Mouse (Mus musculus) embryonic fibroblast, embryonic 13.5 days (primary cell): ENCODE data around the gene Amer2. TPM values are rescaled to one million over a fixed set of nuclear protein-coding genes. Genes with fewer than 3 reads are reported as not detected.

ENCODE experiments used
- H3K27ac ChIP-seq: 2 replicates; pipeline ENCODE4 v1.5.1; 2012; ENCODE audit warnings: low read length, control low read depth, inconsistent platforms; ENCODE audit not compliant: insufficient read depth
- H3K4me1 ChIP-seq: 2 replicates; pipeline ENCODE4 v1.6.1; 2011; ENCODE audit warnings: low read length; ENCODE audit not compliant: control insufficient read depth, insufficient read depth
- H3K4me3 ChIP-seq: 2 replicates; pipeline ENCODE4 v1.5.1; 2011; ENCODE audit warnings: mild to moderate bottlenecking, control low read depth, low read length; ENCODE audit not compliant: insufficient read depth
- CTCF ChIP-seq: IDR thresholded peaks from 2 replicates; pipeline ENCODE4 v1.5.1; 2011; ENCODE audit warnings: mild to moderate bottlenecking, control low read depth, low read length, moderate library complexity, borderline replicate concordance; ENCODE audit not compliant: insufficient read depth
- POLR2A ChIP-seq: IDR thresholded peaks from 2 replicates; pipeline ENCODE4 v1.6.1; 2011; ENCODE audit warnings: low read depth, mild to moderate bottlenecking, control low read depth, low read length, moderate library complexity
- polyA plus RNA-seq: library from polyadenylated mRNA; stranded (reverse); fragments of >200 nt; gene quantifications from 2 replicates; pipeline ENCODE4 v1.2.4, GENCODE M21; 2011; ENCODE audit warnings: low read depth; ENCODE audit not compliant: missing spikeins, insufficient read length

Amer2 gene
- polyA plus RNA-seq, 1 experiment, result 1.2 TPM

GRCm38 (mm10) chr14:60409702-60410491, 36.8 kb downstream of the Amer2 start:
- peaks cover 2% of the 10 kb centered on the region; the same call in 1 of the 2 replicates for H3K4me1 ChIP-seq
- no peak overlapping the region; the same call in 1 of the 2 replicates for H3K27ac ChIP-seq
- no peak for TF ChIP-seq CTCF
- no peak for TF ChIP-seq POLR2A
- H3K4me3 ChIP-seq, result no peak overlapping the region

GRCm38 (mm10) chr14:60411229-60411628, 38.2 kb downstream of the Amer2 start:
- Histone ChIP-seq H3K27ac (no peak overlapping the region), H3K4me3 (no peak overlapping the region), H3K4me1 (peaks cover 2% of the 10 kb centered on the region; the same call in 1 of the 2 replicates)
- TF ChIP-seq CTCF, result no peak
- TF ChIP-seq POLR2A, result no peak

DNA sequence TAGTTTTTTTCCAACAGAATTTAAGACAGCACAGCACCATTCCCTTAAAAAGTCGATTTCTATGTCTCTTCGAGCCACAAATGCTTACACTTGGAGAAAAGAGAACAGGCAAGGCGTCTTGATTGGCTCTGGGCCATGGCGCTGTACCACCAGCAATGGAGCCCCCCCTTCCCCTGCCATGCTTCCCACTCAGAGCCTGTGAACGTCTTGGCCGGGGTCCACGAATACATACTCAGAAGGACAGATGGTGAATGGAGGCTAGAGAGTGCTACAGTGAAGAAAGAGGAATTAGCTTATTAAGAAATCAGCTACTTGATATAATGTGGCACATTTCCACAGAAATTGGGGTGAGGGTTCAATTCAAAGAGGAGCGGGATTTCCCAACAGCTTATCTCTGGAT, 41.6 kb downstream of the Amer2 start:
- TF ChIP-seq CTCF (no peak), POLR2A (no peak)
- peaks cover 2% of the 10 kb centered on the region; the same call in 1 of the 2 replicates for H3K4me1 ChIP-seq
- no peak overlapping the region for H3K4me3 ChIP-seq
- H3K27ac ChIP-seq, result 0 out of 2 replicates have a peak overlapping the region, but pooled peaks have one; percentile 2

DNA sequence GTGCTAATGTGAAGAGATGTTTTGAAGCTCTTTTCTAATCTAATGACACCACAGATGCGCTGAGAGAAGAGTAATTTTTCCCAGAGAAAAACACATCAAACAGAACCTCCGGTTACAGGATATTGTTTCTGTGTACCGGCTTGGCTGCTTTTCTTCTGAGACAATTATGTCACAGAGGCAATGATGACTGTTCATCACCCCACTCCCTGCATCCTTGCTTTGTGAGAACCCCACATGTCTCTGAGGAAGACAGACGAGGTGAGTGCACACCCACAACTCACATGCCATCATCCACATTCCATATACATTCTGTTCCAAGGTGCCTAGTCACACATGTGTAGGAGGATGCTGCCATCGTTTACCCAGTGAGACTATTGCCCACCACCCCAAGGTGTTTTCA, 44.9 kb downstream of the Amer2 start:
- no peak overlapping the region for H3K4me3 ChIP-seq

DNA sequence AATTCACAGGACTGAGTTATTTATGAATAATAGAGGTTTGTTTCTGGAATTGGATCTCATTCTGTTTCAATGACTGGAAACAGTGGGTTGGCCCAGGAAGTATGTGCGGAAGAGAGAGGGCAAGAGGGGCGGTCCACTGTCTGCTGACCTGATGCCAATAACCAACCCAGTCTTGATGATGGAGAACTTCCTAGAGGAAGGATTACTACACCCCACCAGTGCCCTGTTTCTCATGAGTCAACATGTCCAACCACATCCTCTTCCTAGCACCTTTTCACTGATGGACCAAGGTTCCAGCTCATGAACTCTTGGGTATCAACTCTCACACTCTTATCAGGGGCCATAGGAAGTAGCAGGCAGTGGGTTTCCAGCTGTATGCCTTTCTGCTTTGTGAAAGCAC, 49.9 kb downstream of the Amer2 start:
- peaks cover 2% of the 10 kb centered on the region; the same call in 1 of the 2 replicates for H3K4me1 ChIP-seq
- H3K27ac ChIP-seq, result no peak overlapping the region
- no peak overlapping the region for H3K4me3 ChIP-seq
- no peak for TF ChIP-seq POLR2A
- no peak for TF ChIP-seq CTCF

More for the DNA sequence above, 44.9 kb downstream of the Amer2 start:
- Histone ChIP-seq H3K4me1 (no peaks in the 10 kb centered on the region; the same call in 1 of the 2 replicates), H3K27ac (no peak overlapping the region)
- TF ChIP-seq CTCF (no peak), POLR2A (no peak)

- TF ChIP-seq CTCF (no peak), POLR2A (no peak)
- peaks cover 9% of the 10 kb centered on the region for H3K4me1 ChIP-seq
- H3K4me3 ChIP-seq, result no peak overlapping the region
- H3K27ac ChIP-seq, result no peak overlapping the region
Measured at GRCm38 (mm10) chr14:60424174-60424573, 51.1 kb downstream of the Amer2 start.

DNA sequence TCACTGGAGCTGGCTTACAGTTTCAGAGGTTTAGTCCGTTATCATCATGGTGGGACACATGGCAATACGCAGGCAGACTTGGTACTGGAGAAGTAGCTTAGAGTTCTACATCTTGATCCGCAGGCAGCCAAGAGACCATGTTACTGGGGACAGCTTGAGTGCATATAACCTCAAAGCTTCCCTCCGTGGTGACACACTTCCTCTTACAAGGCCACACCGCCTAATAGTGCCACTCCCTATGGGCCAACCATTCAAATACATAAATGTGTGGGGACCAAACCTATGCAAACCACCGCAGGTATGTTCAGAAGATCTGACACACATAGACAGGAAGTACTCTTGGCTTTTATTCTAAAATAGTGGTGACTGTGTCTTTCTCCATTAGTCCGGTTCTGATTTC, 52.5 kb downstream of the Amer2 start:
- no peak for TF ChIP-seq POLR2A
- no peak for TF ChIP-seq CTCF
- Histone ChIP-seq H3K4me3 (no peak overlapping the region), H3K4me1 (peaks cover 18% of the 10 kb centered on the region), H3K27ac (no peak overlapping the region)

GRCm38 (mm10) chr14:60427896-60428295, 54.8 kb downstream of the Amer2 start:
- H3K4me3 ChIP-seq, result no peak overlapping the region
- peaks cover 26% of the 10 kb centered on the region for H3K4me1 ChIP-seq
- peak overlapping the region; percentile 97 for H3K27ac ChIP-seq
- TF ChIP-seq POLR2A (no peak), CTCF (no peak)

DNA sequence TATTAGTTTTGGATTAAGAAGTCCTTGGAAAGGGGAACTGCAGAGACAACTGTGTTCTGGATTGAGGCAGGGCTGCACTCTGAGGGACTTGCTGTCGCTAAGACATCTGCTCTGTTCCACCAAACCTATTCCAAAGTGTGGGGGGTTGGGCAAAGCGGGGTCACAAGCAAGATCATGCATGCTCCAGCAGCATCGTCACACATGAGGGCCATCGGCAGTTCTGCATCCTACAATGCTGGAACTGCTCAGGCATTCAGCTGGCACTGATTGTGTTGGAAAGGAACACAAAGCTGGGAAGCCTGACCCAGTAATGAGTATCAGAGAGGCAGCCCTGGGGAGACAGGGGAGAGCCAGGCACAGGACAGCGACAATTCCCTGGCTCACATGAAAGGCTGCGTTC, 56.5 kb downstream of the Amer2 start:
- TF ChIP-seq CTCF (no peak), POLR2A (no peak)
- Histone ChIP-seq H3K4me3 (no peak overlapping the region), H3K4me1 (peaks cover 26% of the 10 kb centered on the region), H3K27ac (no peak overlapping the region)

GRCm38 (mm10) chr14:60431515-60431914, 58.5 kb downstream of the Amer2 start:
- TF ChIP-seq CTCF (no peak), POLR2A (no peak)
- no peak overlapping the region for H3K4me3 ChIP-seq

More at GRCm38 (mm10) chr14:60431515-60431914, 58.5 kb downstream of the Amer2 start:
- peaks cover 26% of the 10 kb centered on the region for H3K4me1 ChIP-seq
- peak overlapping the region; percentile 17; the same call in 1 of the 2 replicates for H3K27ac ChIP-seq
